Mouse (Mus musculus) hindbrain, embryonic 12.5 days (tissue): ENCODE measurements around the gene Adh1. TPM values are rescaled to one million over a fixed set of nuclear protein-coding genes. Genes with fewer than 3 reads are reported as not detected.

Experiments
- ATAC-seq: fragments of 200-750 bp; cut with Nextera tagmentation; 2 replicates; pipeline ENCODE4 v1.8.0; 2017; ENCODE audit warnings: moderate TSS enrichment; ENCODE audit not compliant: low FRiP score
- H3K27ac ChIP-seq: fragments of 300-500 bp; sonication (generic); 2 replicates; pipeline ENCODE4 v1.5.1; 2016; ENCODE audit warnings: mild to moderate bottlenecking
- H3K27me3 ChIP-seq: fragments of 300-500 bp; sonication (generic); 2 replicates; pipeline ENCODE4 v1.6.1; 2016; ENCODE audit warnings: mild to moderate bottlenecking
- H3K36me3 ChIP-seq: fragments of 300-500 bp; sonication (generic); 2 replicates; pipeline ENCODE4 v1.6.1; 2016; ENCODE audit warnings: mild to moderate bottlenecking
- H3K4me1 ChIP-seq: fragments of 300-500 bp; sonication (generic); 2 replicates; pipeline ENCODE4 v1.6.1; 2016
- H3K4me2 ChIP-seq: fragments of 300-500 bp; sonication (generic); replicated peaks from 2 replicates; pipeline ENCODE4 v1.6.1; 2016; ENCODE audit warnings: mild to moderate bottlenecking
- H3K4me3 ChIP-seq: fragments of 300-500 bp; sonication (generic); 2 replicates; pipeline ENCODE4 v1.5.1; 2016; ENCODE audit warnings: mild to moderate bottlenecking
- H3K9ac ChIP-seq: fragments of 300-500 bp; sonication (generic); 2 replicates; pipeline ENCODE4 v1.6.1; 2016; ENCODE audit warnings: mild to moderate bottlenecking, moderate library complexity
- H3K9me3 ChIP-seq: fragments of 300-500 bp; sonication (generic); replicated peaks from 2 replicates; pipeline ENCODE4 v1.6.1; 2016; ENCODE audit warnings: mild to moderate bottlenecking
- WGBS: fragments of 180-500 bp; shearing (Covaris S2); methylation state at CpG from one replicate; pipeline ENCODE4 v1.1.7; 2016; 5-methylcytosine and 5-hydroxymethylcytosine counted together
- polyA plus RNA-seq: library from polyadenylated mRNA; unstranded; fragments of >200 nt; fragmentation: Nextera tagmentation; extraction: Ambion mirVana; gene quantifications from 2 replicates; pipeline ENCODE4 v1.2.1, GENCODE M21; 2016

The Adh1 gene
- 0.39 and 0.93 TPM in 2 replicates for polyA plus RNA-seq

DNA sequence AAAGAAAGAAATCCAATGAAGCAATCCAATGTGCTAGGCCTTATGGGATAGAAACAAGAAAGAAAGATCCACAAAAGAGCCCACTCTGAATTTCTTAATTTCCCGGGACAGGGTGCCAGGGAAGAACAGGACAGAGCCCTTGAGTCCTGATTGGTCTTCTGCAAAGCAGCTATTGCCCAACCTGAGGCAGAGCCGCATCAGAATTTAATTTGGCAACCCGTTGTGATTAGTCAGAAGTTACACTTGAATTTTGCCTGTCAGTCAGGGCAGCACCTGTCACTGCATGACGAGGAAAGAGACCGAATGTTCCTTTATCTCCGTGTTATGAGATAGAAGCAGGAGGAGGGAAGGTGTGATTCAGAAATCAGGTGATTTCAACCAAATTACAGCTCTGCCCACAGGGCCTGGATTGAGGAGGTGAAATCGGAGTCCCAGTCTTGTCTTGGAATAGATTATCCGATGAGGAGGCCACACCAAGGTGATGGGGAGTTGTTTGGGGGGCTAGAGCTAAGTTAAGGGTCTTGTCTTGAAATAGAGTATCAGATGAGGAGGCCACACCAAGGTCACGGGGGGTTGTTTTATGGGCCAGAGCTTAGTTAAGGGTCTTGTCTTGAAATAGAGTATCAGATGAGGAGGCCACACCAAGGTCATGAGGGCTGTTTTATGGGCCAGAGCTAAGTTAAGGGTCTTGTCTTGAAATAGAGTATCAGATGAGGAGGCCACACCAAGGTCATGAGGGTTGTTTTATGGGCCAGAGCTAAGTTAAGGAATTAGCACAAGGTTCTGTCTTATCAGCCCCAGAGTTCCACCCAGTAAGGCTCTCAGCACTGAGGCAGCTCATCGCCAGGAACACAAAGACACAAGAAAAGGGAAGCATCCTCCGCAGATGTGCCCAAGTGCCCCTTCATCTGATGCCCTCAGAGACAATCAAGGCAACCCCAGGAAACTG, at the start of gene Adh1:
Adh1 (plus strand) TSS at position 271 of the 949 bp plus-strand sequence.
- H3K4me3 ChIP-seq: no peak within 1 kb of the TSS
- H3K4me1 ChIP-seq: no peaks in the 10 kb centered on the region
- no peaks in the 10 kb centered on the region for H3K36me3 ChIP-seq
- no peaks in the 10 kb centered on the region for H3K27me3 ChIP-seq
- WGBS: 91% methylated on average over 11 of the region's 11 CpGs
- no peak within 1 kb of the TSS for H3K4me2 ChIP-seq
- no peak within 1 kb of the TSS for H3K9ac ChIP-seq
- H3K9me3 ChIP-seq: no peaks in the 10 kb centered on the region
- no peak within 1 kb of the TSS for H3K27ac ChIP-seq
- no peak for ATAC-seq

- Histone ChIP-seq H3K4me1 (peaks cover 3% of the 10 kb centered on the region; the same call in 1 of the 2 replicates), H3K27me3 (no peaks in the 10 kb centered on the region), H3K9ac (no peak overlapping the region), H3K4me2 (no peak overlapping the region), H3K36me3 (no peaks in the 10 kb centered on the region), H3K9me3 (no peaks in the 10 kb centered on the region), H3K4me3 (no peak overlapping the region), H3K27ac (no peak overlapping the region)
- WGBS: 95% methylated on average over 4 of the region's 4 CpGs
- ATAC-seq: no peak
These were observed 48.3 kb upstream of the Adh1 start for GRCm38 (mm10) chr3:138212431-138212951.

DNA sequence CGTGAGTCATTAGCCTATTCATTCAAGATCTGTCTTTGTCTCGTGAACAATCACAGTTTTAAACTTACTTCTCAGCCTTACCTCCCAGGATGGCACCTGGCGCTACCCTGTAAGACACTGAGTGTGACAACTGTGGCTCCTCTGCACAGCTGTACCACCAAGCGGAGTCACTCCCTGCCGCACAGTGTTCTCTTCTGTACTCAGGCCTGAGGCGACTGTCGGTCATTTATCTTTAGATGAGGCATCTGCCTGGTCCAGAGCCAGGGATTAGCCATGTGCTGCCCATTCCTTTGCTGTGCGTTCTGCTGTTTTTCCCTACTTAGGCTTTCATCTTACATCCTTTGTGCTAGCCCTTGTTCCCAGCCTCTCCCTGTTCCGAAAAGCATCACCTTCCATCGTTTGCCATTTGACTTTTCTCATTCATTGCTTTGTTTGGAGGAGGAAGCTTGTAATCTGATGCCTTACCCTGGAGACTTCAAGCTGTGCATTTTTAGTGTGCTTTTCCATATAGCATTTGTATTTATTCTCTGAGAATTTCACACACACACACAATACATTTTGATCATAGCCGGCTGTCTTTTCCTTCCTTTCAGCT, 45.3 kb upstream of the Adh1 start:
- ATAC-seq: peak; percentile 86
- Histone ChIP-seq H3K9me3 (no peaks in the 10 kb centered on the region), H3K27ac (no peak overlapping the region), H3K9ac (no peak overlapping the region), H3K4me3 (no peak overlapping the region), H3K4me1 (peaks cover 3% of the 10 kb centered on the region; the same call in 1 of the 2 replicates), H3K36me3 (no peaks in the 10 kb centered on the region), H3K4me2 (no peak overlapping the region), H3K27me3 (no peaks in the 10 kb centered on the region)
- 29% methylated on average over 11 of the region's 11 CpGs for WGBS

GRCm38 (mm10) chr3:138216091-138216490, 44.7 kb upstream of the Adh1 start:
- no peak for ATAC-seq
- Histone ChIP-seq H3K27me3 (no peaks in the 10 kb centered on the region), H3K27ac (no peak overlapping the region), H3K4me3 (no peak overlapping the region), H3K9ac (no peak overlapping the region), H3K4me2 (no peak overlapping the region), H3K36me3 (no peaks in the 10 kb centered on the region), H3K4me1 (peaks cover 3% of the 10 kb centered on the region; the same call in 1 of the 2 replicates), H3K9me3 (no peaks in the 10 kb centered on the region)
- WGBS: 82% methylated on average over 8 of the region's 8 CpGs

- Histone ChIP-seq H3K36me3 (no peaks in the 10 kb centered on the region), H3K27me3 (no peaks in the 10 kb centered on the region), H3K4me3 (no peak within 1 kb of the TSS), H3K4me1 (peaks cover 3% of the 10 kb centered on the region; the same call in 1 of the 2 replicates), H3K4me2 (no peak within 1 kb of the TSS), H3K27ac (no peak within 1 kb of the TSS), H3K9ac (no peak within 1 kb of the TSS), H3K9me3 (no peaks in the 10 kb centered on the region)
- 77% methylated on average over 10 of the region's 10 CpGs for WGBS
- no peak for ATAC-seq
These were observed 43.0 kb upstream of the Adh1 start, which contains the start of gene Adh7 for GRCm38 (mm10) chr3:138217631-138218264. TSS of gene Adh7 (plus strand) at chr3:138217760.

- Histone ChIP-seq H3K4me2 (no peak overlapping the region), H3K27ac (no peak overlapping the region), H3K27me3 (no peaks in the 10 kb centered on the region), H3K4me1 (peaks cover 4% of the 10 kb centered on the region; the same call in 1 of the 2 replicates), H3K9ac (no peak overlapping the region), H3K36me3 (no peaks in the 10 kb centered on the region), H3K9me3 (no peaks in the 10 kb centered on the region), H3K4me3 (no peak overlapping the region)
- 79% methylated on average over 11 of the region's 11 CpGs for WGBS
- no peak for ATAC-seq
These were observed 39.7 kb upstream of the Adh1 start for GRCm38 (mm10) chr3:138221116-138221515.

GRCm38 (mm10) chr3:138222511-138222910, 38.3 kb upstream of the Adh1 start:
- Histone ChIP-seq H3K4me3 (no peak overlapping the region), H3K36me3 (no peaks in the 10 kb centered on the region), H3K4me2 (no peak overlapping the region), H3K27ac (no peak overlapping the region), H3K9me3 (no peaks in the 10 kb centered on the region), H3K4me1 (peaks cover 4% of the 10 kb centered on the region; the same call in 1 of the 2 replicates), H3K9ac (no peak overlapping the region), H3K27me3 (no peaks in the 10 kb centered on the region)
- ATAC-seq: no peak
- 68% methylated on average over 4 of the region's 4 CpGs for WGBS

GRCm38 (mm10) chr3:138222952-138223351, 37.8 kb upstream of the Adh1 start:
- ATAC-seq: no peak
- no peak overlapping the region for H3K4me2 ChIP-seq
- no peaks in the 10 kb centered on the region for H3K27me3 ChIP-seq
- no peak overlapping the region for H3K27ac ChIP-seq
- no peaks in the 10 kb centered on the region for H3K36me3 ChIP-seq
- no peak overlapping the region for H3K4me3 ChIP-seq
- no peak overlapping the region for H3K9ac ChIP-seq
- H3K4me1 ChIP-seq: peaks cover 4% of the 10 kb centered on the region; the same call in 1 of the 2 replicates
- H3K9me3 ChIP-seq: no peaks in the 10 kb centered on the region
- WGBS: 56% methylated on average over 5 of the region's 5 CpGs

DNA sequence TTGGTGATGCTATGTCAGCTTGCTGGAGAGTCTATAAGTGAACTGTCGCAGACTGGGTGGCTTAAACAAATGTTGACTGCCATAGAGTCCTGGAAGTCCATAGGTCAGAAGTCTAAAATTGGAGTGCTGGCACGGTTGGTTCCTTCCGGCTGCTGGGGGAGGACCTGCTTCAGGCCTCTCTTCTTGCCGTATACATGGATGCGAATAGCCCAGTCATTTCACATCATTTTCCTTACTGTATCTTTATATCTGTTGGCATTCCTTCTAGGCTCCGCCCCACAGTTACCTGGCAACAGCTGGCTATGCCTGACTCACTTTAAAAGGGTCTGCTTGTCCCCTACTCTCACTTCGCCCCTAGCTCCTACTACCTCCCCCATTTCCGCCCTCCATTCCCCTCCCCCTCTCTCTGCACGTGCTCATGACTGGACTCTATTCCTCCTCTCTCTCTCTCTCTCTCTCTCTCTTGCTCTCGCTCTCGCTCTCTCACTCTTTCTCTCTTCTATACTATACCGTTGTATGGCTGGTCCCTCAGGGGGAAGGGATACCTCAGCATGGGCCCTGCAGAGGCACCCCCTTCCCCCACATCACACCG, 36.3 kb upstream of the Adh1 start:
- Histone ChIP-seq H3K9me3 (no peaks in the 10 kb centered on the region), H3K27ac (no peak overlapping the region), H3K9ac (no peak overlapping the region), H3K4me1 (peaks cover 4% of the 10 kb centered on the region; the same call in 1 of the 2 replicates), H3K36me3 (no peaks in the 10 kb centered on the region), H3K4me2 (no peak overlapping the region), H3K4me3 (no peak overlapping the region), H3K27me3 (no peaks in the 10 kb centered on the region)
- 85% methylated on average over 13 of the region's 13 CpGs for WGBS
- ATAC-seq: no peak

GRCm38 (mm10) chr3:138225331-138225730, 35.5 kb upstream of the Adh1 start:
- 57% methylated on average over 6 of the region's 7 CpGs for WGBS
- H3K9me3 ChIP-seq: no peaks in the 10 kb centered on the region
- no peaks in the 10 kb centered on the region for H3K36me3 ChIP-seq
- H3K27me3 ChIP-seq: no peaks in the 10 kb centered on the region
- no peak for ATAC-seq
- H3K4me3 ChIP-seq: no peak overlapping the region
- H3K4me2 ChIP-seq: no peak overlapping the region
- no peak overlapping the region for H3K27ac ChIP-seq
- H3K4me1 ChIP-seq: peaks cover 4% of the 10 kb centered on the region; the same call in 1 of the 2 replicates
- no peak overlapping the region for H3K9ac ChIP-seq

DNA sequence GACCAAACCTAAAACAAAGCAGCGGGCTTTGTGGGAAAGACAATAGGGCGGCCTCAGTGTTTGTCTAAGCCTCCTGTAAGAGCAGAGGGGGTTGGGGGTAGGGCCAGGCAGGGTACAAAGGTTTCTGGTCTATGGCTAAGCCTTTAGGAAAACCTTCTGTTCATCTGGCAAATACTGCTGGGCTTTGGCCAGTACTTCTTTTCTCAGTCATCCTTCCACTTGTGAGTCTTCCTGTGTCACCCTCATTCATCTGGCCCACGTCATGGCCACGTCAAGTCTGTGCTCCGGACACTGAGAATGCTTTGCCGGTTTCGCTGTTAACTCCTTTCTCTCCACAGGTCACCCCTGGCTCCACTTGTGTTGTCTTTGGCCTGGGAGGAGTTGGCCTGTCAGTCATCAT, 34.9 kb upstream of the Adh1 start:
- WGBS: 19% methylated on average over 7 of the region's 7 CpGs
- Histone ChIP-seq H3K9ac (no peak overlapping the region), H3K4me3 (no peak overlapping the region), H3K36me3 (no peaks in the 10 kb centered on the region), H3K4me2 (no peak overlapping the region), H3K27me3 (no peaks in the 10 kb centered on the region), H3K9me3 (no peaks in the 10 kb centered on the region), H3K27ac (no peak overlapping the region), H3K4me1 (peaks cover 4% of the 10 kb centered on the region; the same call in 1 of the 2 replicates)
- ATAC-seq: no peak
